Mouse (Mus musculus) layer of hippocampus, adult 2 months (tissue): ENCODE data around the gene Arhgap27. TPM values are rescaled to one million over a fixed set of nuclear protein-coding genes. Genes with fewer than 3 reads are reported as not detected.
A peak's percentile ranks its signal among the peaks of the same experiment; 100 is the strongest.

Experiments
- DNase-seq, 2 experiments: peaks; one replicate each; pipeline ENCODE4 v3.0.0; 2022; ENCODE audit warnings: low spot score in 2 of 2
- H3K27ac ChIP-seq: fragments of 200-600 bp; 2 replicates; pipeline ENCODE4 v1.8.1; 2022
- H3K4me3 ChIP-seq: fragments of 200-600 bp; 2 replicates; pipeline ENCODE4 v1.8.1; 2022; ENCODE audit warnings: mild to moderate bottlenecking
- CTCF ChIP-seq: fragments of 200-600 bp; conservative IDR thresholded peaks from 2 replicates; pipeline ENCODE4 v1.8.1; 2022; ENCODE audit warnings: antibody characterized with exemption, mild to moderate bottlenecking, moderate library complexity
- total RNA-seq, 2 experiments: library from RNA; stranded (reverse); gene quantifications; 2 replicates each; pipeline ENCODE4 v1.2.3; 2021

The Arhgap27 gene
- total RNA-seq, 2 experiments from 2014 or later = 11.8 to 14.0 TPM

DNA sequence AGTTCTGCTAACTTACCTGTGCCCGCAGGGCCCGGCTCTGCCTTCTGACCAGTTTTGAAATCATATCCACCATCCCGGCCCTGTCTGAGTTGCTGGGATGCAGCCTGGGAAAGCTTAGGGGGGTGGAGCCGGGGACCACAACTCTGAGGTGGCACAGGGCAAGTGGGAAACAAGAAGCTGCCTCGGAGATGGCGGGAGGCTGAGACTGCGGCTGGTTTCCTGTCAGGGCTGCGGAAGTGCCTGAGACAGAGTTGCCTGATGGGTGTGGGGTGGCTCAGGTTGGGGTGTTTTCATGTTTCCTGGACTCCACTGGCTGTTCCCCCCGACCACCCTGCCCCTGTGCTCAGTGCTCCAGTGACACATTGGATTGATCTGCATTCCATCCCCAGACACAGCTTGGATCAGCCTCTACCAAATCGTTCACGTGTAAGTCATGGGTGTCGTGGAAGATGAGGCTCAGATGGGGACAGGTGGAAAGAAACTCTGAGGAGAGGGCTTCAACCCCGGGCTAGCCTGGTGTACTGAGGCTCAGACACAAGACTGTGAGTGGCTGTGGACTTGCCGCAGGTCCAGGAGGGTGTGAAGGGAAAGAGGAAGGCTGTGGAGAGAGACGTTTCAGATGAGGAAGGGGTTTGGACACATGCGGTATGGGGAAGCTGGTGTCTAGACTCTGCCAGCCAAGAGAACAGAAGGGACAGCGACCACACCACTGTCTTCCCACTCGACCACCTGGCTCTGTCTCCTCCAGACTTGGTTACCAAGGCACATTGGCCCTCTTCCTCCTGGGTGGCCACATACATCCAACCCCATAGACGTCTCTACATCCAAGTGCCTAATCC lies 18.8 kb downstream of the Arhgap27 start:
- Histone ChIP-seq H3K4me3 (no peak overlapping the region), H3K27ac (peak overlapping the region; percentile 66)
- TF ChIP-seq CTCF = no peak
- no peak for DNase-seq

DNA sequence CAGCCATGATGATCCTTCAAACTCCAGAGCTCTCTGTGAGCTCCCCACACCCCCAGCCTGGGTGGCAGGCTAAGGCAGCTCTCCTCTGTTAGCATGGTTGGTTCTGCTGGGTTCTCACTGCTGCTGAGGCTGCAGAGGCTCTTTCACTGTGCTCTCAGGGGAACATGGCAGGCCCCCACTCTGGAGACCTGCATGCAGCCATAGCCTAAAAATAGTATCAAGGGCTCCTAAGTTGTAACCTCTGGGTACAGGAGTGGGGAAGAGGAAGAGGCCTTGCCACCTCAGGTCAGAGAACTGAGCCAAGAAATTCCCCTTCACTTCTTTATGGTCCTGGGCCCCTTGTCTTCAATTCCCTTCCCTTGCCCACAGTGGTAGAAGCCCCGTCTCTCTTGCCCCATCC lies 19.6 kb downstream of the Arhgap27 start:
- Histone ChIP-seq H3K4me3 (no peak overlapping the region), H3K27ac (0 out of 2 replicates have a peak overlapping the region, but pooled peaks have one; percentile 66)
- TF ChIP-seq CTCF = no peak
- no peak for DNase-seq

- Histone ChIP-seq H3K27ac (no peak overlapping the region), H3K4me3 (no peak overlapping the region)
- DNase-seq = no peak
- peak; percentile 29 for TF ChIP-seq CTCF
Observed at GRCm38 (mm10) chr11:103343063-103343462, 20.4 kb downstream of the Arhgap27 start.

- no peak for DNase-seq
- H3K4me3 ChIP-seq = no peak overlapping the region
- no peak overlapping the region for H3K27ac ChIP-seq
- no peak for TF ChIP-seq CTCF
Observed at GRCm38 (mm10) chr11:103340677-103341076, 22.8 kb downstream of the Arhgap27 start.

GRCm38 (mm10) chr11:103340130-103340529 lies 23.4 kb downstream of the Arhgap27 start:
- no peak for DNase-seq
- H3K27ac ChIP-seq = no peak overlapping the region
- TF ChIP-seq CTCF = no peak
- no peak overlapping the region for H3K4me3 ChIP-seq

- Histone ChIP-seq H3K27ac (no peak overlapping the region), H3K4me3 (no peak overlapping the region)
- DNase-seq = no peak
- no peak for TF ChIP-seq CTCF
Observed at GRCm38 (mm10) chr11:103339414-103340119, 23.9 kb downstream of the Arhgap27 start.

- no peak for DNase-seq
- TF ChIP-seq CTCF = no peak
Observed at GRCm38 (mm10) chr11:103338671-103339070, 24.8 kb downstream of the Arhgap27 start.

DNA sequence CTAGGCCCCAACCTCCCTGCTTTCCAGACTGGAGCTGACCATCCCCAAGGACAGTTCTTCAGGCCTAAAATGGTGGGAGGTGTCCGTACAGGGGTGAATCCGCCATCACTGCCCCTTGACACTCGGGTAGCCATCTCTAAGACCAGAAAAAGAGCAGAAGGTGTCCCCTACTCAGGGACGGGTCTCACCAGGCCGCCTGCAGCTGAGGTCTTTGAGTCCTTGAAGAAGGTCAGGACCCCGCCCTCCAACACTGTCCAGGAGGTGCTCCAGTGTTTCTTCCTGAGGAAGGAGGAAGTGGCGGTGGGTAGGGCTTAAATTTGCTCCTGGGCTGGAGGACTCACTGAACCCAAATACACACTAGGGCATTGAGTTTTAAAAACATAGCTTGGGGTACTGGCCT lies 25.4 kb downstream of the Arhgap27 start:
- Histone ChIP-seq H3K4me3 (no peak overlapping the region), H3K27ac (no peak overlapping the region)
- no peak for DNase-seq
- TF ChIP-seq CTCF = no peak

More at GRCm38 (mm10) chr11:103338671-103339070, 24.8 kb downstream of the Arhgap27 start:
- Histone ChIP-seq H3K4me3 (no peak overlapping the region), H3K27ac (no peak overlapping the region)

GRCm38 (mm10) chr11:103337180-103337579 lies 26.3 kb downstream of the Arhgap27 start:
- no peak for DNase-seq
- H3K4me3 ChIP-seq = no peak overlapping the region

DNA sequence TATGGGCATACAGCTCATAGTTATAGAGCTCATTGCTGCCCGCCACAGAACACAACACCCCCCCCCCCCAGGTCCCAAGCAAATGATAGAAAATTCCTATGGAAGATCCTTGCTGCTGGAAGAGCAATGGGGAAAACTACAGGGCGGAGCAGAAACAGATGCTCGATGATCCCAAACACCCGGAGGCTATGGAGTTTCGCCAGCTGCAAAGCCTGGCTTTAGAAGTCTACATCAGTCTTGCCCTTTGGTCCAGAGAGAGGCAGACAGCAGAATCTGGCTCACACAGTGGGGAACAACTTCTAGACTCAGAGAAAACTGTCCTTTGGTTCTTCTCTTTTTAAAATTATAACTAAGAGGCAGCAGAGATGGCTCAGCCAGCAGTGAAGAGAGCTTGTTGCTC lies 27.9 kb downstream of the Arhgap27 start:
- H3K27ac ChIP-seq = no peak overlapping the region
- no peak for TF ChIP-seq CTCF

More at GRCm38 (mm10) chr11:103337180-103337579, 26.3 kb downstream of the Arhgap27 start:
- no peak overlapping the region for H3K27ac ChIP-seq
- no peak for TF ChIP-seq CTCF

GRCm38 (mm10) chr11:103334925-103335324 lies 28.6 kb downstream of the Arhgap27 start:
- no peak for TF ChIP-seq CTCF
- no peak overlapping the region for H3K4me3 ChIP-seq
- no peak overlapping the region for H3K27ac ChIP-seq
- no peak for DNase-seq

More for the DNA sequence above, 27.9 kb downstream of the Arhgap27 start:
- no peak for DNase-seq
- no peak overlapping the region for H3K4me3 ChIP-seq

DNA sequence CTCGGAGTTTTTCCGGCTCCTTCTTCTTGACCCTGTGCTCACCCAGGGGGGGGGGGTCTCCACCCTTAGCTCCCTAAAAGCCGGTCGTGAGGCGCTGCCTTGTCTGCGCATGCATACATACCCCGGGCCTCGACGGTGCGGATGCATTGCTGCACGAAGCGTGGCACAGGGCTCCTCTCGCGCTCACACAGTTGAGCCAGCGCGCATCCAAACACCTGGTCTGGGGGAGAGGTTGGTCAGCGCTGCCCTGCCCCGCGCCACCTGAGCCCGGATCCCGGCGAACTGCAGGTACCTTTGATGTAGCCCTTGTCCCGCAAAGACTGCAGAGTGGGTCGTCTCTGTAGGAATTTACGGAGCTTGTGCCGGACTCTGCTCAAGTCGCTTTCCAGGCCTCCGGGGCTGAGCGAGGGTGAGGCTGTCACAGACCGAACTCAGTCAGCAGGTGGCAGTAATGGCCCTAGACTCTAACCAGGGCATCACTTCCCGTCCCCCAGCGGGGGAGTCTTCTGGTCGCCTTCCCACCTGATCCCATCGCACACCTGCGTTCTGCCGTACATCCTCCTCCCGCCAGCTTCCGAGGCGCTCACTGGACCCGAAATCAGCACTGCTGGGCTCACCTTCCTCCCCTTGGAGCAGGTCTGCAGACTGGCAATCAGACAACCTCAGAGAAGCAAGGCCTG lies 29.6 kb downstream of the Arhgap27 start:
- Histone ChIP-seq H3K27ac (peak overlapping the region; percentile 83; the same call in 1 of the 2 replicates), H3K4me3 (peak overlapping the region; percentile 50)
- peak in 1 of 2 experiments; percentile 50 for DNase-seq
- peak; percentile 75 for TF ChIP-seq CTCF

- no peak for TF ChIP-seq CTCF
- DNase-seq = peak in 1 of 2 experiments; percentile 52
- Histone ChIP-seq H3K4me3 (peak overlapping the region; percentile 50), H3K27ac (peak overlapping the region; percentile 83)
Observed at GRCm38 (mm10) chr11:103332890-103333651, 30.4 kb downstream of the Arhgap27 start.
